Mouse (Mus musculus) hindbrain, embryonic 15.5 days (tissue): ENCODE results near the gene Pprc1. TPM values are rescaled to one million over a fixed set of nuclear protein-coding genes. Genes with fewer than 3 reads are reported as not detected.

Source experiments
- ATAC-seq: fragments of 200-750 bp; cut with Nextera tagmentation; 2 replicates; pipeline ENCODE4 v1.8.0; 2017; ENCODE audit warnings: low read depth, moderate number of reproducible peaks, moderate TSS enrichment; ENCODE audit not compliant: low FRiP score
- H3K27ac ChIP-seq: fragments of 300-500 bp; sonication (generic); replicated peaks from 2 replicates; pipeline ENCODE4 v1.5.1; 2015; ENCODE audit warnings: mild to moderate bottlenecking, inconsistent platforms
- H3K27me3 ChIP-seq: fragments of 300-500 bp; sonication (generic); 2 replicates; pipeline ENCODE4 v1.6.1; 2015; ENCODE audit warnings: control low read depth, inconsistent platforms
- H3K36me3 ChIP-seq: fragments of 300-500 bp; sonication (generic); 2 replicates; pipeline ENCODE4 v1.6.1; 2015; ENCODE audit warnings: control low read depth, inconsistent platforms
- H3K4me1 ChIP-seq: fragments of 300-500 bp; sonication (generic); replicated peaks from 2 replicates; pipeline ENCODE4 v1.6.1; 2015; ENCODE audit warnings: control low read depth, inconsistent platforms
- H3K4me2 ChIP-seq: fragments of 300-500 bp; sonication (generic); 2 replicates; pipeline ENCODE4 v1.6.1; 2015; ENCODE audit warnings: moderate library complexity, mild to moderate bottlenecking, inconsistent platforms
- H3K4me3 ChIP-seq: fragments of 300-500 bp; sonication (generic); 2 replicates; pipeline ENCODE4 v1.5.1; 2015; ENCODE audit warnings: mild to moderate bottlenecking, inconsistent platforms
- H3K9ac ChIP-seq: fragments of 300-500 bp; sonication (generic); 2 replicates; pipeline ENCODE4 v1.6.1; 2015; ENCODE audit warnings: inconsistent platforms
- H3K9me3 ChIP-seq: fragments of 300-500 bp; sonication (generic); 2 replicates; pipeline ENCODE4 v1.6.1; 2016; ENCODE audit warnings: control low read depth, inconsistent platforms
- WGBS: fragments of 180-500 bp; shearing (Covaris S2); methylation state at CpG from one replicate; pipeline ENCODE4 v1.1.7; 2015; 5-methylcytosine and 5-hydroxymethylcytosine counted together
- polyA plus RNA-seq: library from polyadenylated mRNA; unstranded; fragments of >200 nt; fragmentation: Nextera tagmentation; extraction: Ambion mirVana; gene quantifications from 2 replicates; pipeline ENCODE4 v1.2.1, GENCODE M21; 2015

Gene Pprc1
- 23.4 and 24.0 TPM in 2 replicates for polyA plus RNA-seq

DNA sequence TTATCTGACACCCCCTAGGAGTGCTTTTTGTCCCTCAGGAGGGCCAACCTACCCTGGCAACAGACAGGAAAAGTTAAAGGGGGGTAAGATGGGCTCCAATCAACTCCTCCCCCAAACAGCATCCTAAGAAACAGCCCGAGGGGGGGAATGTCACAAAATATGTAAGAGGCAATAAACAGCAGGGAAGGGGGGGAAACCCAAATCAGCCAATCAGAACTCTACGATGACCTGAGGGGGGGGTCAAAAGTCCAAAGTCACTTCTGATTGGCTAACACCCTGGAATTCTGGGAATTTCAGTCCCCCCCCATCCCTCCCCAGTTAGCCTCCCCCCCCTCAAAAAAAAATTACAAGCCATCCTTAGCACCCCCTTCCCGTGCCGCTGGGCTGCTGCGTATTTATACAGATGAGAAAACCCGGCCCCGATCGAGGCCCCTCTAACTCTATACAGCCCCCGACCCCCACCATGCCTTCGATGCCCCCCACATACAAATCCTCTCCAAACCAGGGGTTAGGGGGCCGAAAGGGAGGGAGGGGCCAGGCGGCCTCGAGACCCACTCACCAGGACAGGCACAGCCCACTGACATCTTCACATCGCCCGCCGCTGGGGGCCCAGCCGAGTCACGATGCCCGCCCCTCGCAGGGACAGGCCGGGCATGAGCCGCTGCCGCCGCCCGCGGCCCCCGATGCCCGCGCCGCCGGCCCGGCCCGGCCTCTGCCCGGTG lies at the start of gene Pprc1:
TSS of gene Pprc1 (plus strand) at position 616 of the 722 bp plus-strand sequence.
- H3K4me2 ChIP-seq = peak within 1 kb of the TSS; percentile 96
- H3K27ac ChIP-seq = peak within 1 kb of the TSS; percentile 98
- peak within 1 kb of the TSS; percentile 98 for H3K9ac ChIP-seq
- H3K36me3 ChIP-seq = no peaks in the 10 kb centered on the region
- H3K27me3 ChIP-seq = no peaks in the 10 kb centered on the region
- no peaks in the 10 kb centered on the region for H3K9me3 ChIP-seq
- under 1% methylated on average over 29 of the region's 34 CpGs for WGBS
- H3K4me1 ChIP-seq = peaks cover 66% of the 10 kb centered on the region
- H3K4me3 ChIP-seq = peak within 1 kb of the TSS; percentile 98
- no peak for ATAC-seq

DNA sequence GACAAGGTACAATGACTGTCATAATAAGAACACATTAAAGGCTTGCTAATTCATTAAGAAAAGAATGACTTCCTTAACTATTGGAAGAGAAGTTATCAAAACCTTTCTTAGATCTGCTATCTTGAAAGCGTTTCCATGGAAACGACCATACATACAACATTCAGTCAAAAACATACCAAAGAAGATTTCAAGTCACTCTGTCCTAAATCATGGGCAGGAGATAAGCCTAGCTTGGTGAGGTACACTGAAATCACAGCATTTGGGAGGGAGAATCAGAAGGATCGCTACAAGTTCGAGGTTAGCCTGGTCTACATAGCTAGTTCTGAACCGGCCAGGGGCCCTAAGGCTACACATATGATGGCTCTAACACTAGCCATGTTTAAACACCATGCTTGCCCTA lies 47.3 kb upstream of the Pprc1 start:
- ATAC-seq = no peak
- Histone ChIP-seq H3K27me3 (0 out of 2 replicates have a peak, but pooled peaks cover 9% of the 10 kb centered on the region), H3K27ac (no peak overlapping the region), H3K9me3 (no peaks in the 10 kb centered on the region), H3K36me3 (0 out of 2 replicates have a peak, but pooled peaks cover 4% of the 10 kb centered on the region), H3K4me1 (peaks cover 16% of the 10 kb centered on the region), H3K4me2 (peak overlapping the region; percentile 63), H3K4me3 (peak overlapping the region; percentile 81), H3K9ac (peak overlapping the region; percentile 85; the same call in 1 of the 2 replicates)
- 70% methylated on average over 5 of the region's 5 CpGs for WGBS

DNA sequence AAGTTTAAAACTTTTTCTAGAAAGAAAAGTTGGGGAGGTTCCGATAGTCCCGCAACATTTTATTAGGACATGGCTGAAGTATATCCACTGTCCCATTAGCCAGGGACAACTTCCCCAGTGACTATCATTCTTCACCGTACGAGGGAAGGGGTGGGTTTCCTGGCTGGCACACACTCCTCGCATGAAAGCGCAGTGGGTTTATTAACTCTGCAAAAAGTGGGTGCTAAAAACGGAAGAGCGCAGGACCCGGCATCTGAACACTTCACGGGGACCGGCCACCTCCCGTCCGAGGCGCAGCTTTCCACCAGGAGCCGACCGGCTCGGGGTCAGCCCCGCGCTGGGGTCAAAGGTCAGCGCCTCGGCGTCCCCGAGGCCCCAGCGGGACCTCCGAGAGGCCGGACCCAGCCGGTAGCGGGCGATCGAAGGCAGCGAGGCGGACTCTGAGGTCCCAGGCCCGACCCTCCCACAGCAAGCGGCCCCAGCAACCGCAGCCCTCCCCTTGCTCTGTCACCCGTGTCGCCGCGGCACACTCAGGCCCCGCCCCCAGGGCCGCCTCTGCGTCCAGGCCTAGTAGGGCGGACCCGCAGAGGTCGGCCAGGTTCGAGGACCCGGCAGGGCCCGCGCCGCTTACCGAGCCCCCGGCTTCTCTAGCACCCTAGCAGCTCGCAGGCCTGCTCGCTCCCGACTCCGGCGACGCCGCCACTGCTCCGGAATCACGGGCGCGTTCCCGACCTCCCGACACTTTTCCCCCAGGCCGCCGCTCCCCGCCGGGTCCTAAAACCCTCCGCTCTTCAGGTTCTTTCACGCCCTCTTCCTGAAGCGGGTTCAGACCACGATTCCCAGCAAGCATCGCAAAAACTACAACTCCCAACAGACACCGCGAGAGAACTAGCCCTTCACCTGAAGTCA lies 46.6 kb upstream of the Pprc1 start, which contains the start of gene Armh3:
TSS of gene Armh3 (minus strand) at position 704 of the 909 bp plus-strand sequence.
- peak within 1 kb of the TSS; percentile 81 for H3K4me3 ChIP-seq
- peak within 1 kb of the TSS; percentile 94 for H3K27ac ChIP-seq
- WGBS = 1% methylated on average over 47 of the region's 76 CpGs
- H3K27me3 ChIP-seq = 0 out of 2 replicates have a peak, but pooled peaks cover 10% of the 10 kb centered on the region
- H3K9me3 ChIP-seq = no peaks in the 10 kb centered on the region
- H3K36me3 ChIP-seq = 0 out of 2 replicates have a peak, but pooled peaks cover 4% of the 10 kb centered on the region
- peak within 1 kb of the TSS; percentile 63 for H3K4me2 ChIP-seq
- peak; percentile 95 for ATAC-seq
- peaks cover 18% of the 10 kb centered on the region for H3K4me1 ChIP-seq
- H3K9ac ChIP-seq = peak within 1 kb of the TSS; percentile 85

DNA sequence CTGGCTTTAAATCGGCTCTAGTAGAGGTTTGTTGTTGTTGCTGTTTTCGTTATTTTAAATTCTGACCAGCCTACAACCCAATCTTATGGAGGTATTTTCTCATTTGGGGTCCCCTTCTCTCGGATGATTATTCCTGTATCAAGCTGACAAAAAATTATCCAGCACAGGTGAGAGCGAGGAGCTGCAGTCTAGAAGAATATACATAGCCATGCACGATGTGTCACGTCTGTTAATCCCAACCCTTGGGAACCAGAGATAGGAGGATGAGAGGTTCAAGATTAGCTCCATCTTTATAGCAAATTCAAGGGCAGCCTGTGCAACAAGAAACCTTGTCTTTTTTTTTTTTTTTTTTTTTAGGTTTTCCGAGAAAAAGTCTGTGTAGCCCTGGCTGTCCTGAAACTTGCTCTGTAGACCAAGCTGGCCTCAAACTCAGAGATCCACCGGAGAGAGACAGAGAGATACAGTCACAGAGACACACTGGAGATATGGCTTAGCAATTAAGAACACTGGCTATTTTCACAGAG lies 45.9 kb upstream of the Pprc1 start:
- Histone ChIP-seq H3K4me1 (peaks cover 25% of the 10 kb centered on the region), H3K36me3 (0 out of 2 replicates have a peak, but pooled peaks cover 4% of the 10 kb centered on the region), H3K4me3 (peak overlapping the region; percentile 81), H3K4me2 (peak overlapping the region; percentile 63), H3K9ac (peak overlapping the region; percentile 85), H3K27ac (peak overlapping the region; percentile 74), H3K27me3 (0 out of 2 replicates have a peak, but pooled peaks cover 10% of the 10 kb centered on the region), H3K9me3 (no peaks in the 10 kb centered on the region)
- WGBS = 10% methylated on average over 8 of the region's 8 CpGs
- peak; percentile 46; the same call in 1 of the 2 replicates for ATAC-seq

DNA sequence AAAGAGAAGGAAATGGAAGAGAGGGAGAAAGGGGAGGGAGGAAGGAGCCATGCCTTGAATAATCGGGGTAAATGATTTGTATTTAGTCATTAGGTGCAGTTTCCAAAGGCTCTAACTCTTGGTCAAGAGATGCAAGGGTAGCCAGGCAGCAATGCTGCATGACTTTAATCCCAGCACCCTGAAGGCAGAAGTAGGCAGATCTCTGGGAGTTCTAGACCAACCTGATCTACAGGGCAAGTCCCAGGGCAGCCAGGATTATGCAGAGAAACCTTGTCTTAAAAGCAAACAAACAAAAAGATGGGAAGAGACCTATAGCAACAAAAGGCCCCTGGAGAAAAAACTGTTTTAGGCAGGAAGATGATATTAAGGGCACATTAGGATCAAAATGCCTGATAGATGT lies 45.3 kb upstream of the Pprc1 start:
- Histone ChIP-seq H3K4me2 (peak overlapping the region; percentile 63; the same call in 1 of the 2 replicates), H3K9ac (no peak overlapping the region)
- no peak for ATAC-seq

DNA sequence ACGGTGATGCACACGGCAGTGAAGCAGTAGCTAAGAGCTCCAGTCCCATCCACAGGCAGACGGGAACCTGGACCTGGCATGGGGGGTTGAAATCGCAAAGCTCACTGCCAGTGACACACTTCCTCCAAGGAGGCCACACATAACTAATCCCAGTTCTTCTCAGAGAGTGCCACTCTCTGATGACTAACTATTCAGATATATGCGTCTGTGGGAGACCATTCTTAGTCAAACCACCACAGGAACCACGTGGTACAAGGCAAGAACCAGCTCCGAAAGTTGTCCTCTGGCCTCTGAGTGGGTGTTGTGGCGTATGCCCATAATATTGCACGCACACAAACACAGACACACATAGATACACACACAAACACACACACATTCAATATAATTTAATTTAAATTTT lies 42.4 kb upstream of the Pprc1 start:
- Histone ChIP-seq H3K27ac (no peak overlapping the region), H3K4me2 (no peak overlapping the region), H3K27me3 (0 out of 2 replicates have a peak, but pooled peaks cover 10% of the 10 kb centered on the region), H3K9ac (no peak overlapping the region), H3K9me3 (no peaks in the 10 kb centered on the region), H3K36me3 (no peaks in the 10 kb centered on the region), H3K4me1 (peaks cover 25% of the 10 kb centered on the region), H3K4me3 (no peak overlapping the region)
- 79% methylated on average over 9 of the region's 9 CpGs for WGBS
- ATAC-seq = no peak

More for the DNA sequence above, 45.3 kb upstream of the Pprc1 start:
- no peak overlapping the region for H3K4me3 ChIP-seq
- 0 out of 2 replicates have a peak, but pooled peaks cover 4% of the 10 kb centered on the region for H3K36me3 ChIP-seq
- no peak overlapping the region for H3K27ac ChIP-seq
- 67% methylated on average over 1 of the region's 1 CpGs for WGBS
- 0 out of 2 replicates have a peak, but pooled peaks cover 10% of the 10 kb centered on the region for H3K27me3 ChIP-seq
- peaks cover 31% of the 10 kb centered on the region for H3K4me1 ChIP-seq
- no peaks in the 10 kb centered on the region for H3K9me3 ChIP-seq

DNA sequence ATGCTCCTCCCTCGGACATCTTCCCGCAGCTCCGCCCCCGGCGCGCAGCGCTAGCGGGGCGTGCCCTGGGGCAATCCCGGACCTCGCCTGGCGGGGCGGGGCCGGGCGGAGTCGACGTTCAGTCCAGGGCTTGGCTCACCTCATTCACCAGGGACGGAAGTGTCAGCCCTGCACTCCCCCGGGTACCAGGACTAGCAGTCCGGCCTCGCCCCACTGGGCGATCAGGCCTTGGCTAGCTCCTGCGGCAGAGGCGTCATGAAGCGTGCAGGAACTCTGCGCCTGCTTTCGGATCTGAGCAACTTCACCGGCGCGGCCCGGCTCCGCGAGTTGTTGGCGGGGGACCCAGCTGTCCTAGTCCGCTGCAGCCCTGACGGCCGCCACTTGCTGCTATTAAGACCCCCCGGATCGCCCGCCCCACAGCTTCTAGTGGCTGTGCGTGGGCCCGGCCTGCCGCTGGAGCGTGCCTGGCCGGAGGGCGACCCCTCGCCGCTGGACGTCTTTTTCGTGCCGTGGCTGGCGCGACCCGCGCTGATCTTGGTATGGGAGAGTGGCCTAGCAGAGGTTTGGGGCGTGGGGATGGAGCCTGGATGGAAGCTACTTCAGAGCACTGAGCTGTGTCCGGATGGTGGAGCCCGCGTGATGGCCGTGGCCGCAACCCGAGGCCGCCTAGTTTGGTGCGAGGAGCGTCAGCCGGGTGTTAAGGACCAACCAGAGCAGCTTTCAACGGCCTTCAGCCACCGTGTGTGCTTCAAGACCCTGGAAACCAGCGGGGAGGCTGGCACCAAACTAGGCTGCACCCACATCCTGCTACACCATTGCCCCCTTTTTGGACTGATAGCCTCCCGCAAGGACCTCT lies 41.1 kb upstream of the Pprc1 start, which contains the start of gene Hps6:
TSS of gene Hps6 (plus strand) at position 138 of the 856 bp plus-strand sequence.
- peak within 1 kb of the TSS; percentile 52 for H3K4me3 ChIP-seq
- peaks cover 21% of the 10 kb centered on the region for H3K4me1 ChIP-seq
- H3K9ac ChIP-seq = peak within 1 kb of the TSS; percentile 51
- peak within 1 kb of the TSS; percentile 95 for H3K4me2 ChIP-seq
- peak; percentile 62 for ATAC-seq
- no peak within 1 kb of the TSS for H3K27ac ChIP-seq
- 1% methylated on average over 69 of the region's 70 CpGs for WGBS
- no peaks in the 10 kb centered on the region for H3K36me3 ChIP-seq
- 0 out of 2 replicates have a peak, but pooled peaks cover 10% of the 10 kb centered on the region for H3K27me3 ChIP-seq
- H3K9me3 ChIP-seq = no peaks in the 10 kb centered on the region

DNA sequence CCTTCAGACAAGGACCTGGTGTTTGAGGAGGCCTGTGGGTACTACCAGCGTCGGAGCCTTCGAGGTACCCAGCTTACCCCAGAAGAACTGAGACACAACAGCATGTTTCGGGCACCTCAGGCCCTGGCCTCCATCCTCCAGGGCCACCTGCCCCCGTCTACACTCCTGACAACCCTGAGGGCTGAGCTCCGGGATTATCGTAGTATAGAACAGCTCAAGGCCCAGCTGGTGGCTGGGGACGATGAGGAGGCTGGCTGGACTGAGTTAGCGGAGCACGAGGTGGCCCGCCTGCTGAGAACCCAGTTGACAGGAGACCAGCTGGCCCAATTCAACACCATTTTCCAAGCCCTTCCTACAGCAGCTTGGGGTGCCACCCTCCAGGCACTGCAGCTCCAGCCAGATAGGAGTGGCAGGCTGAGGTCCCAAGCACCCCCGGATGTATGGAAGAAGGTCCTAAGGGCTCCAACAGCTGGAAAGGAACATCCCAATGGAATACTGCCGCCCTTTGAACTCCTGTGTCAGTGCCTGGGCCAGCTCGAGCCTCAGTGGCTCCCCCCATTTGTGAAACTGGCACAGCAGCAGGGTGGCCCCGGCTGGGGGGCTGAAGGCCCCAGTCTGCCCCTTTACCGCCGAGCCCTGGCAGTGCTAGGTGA lies 39.7 kb upstream of the Pprc1 start:
- no peak for ATAC-seq
- Histone ChIP-seq H3K27ac (no peak overlapping the region), H3K9me3 (no peaks in the 10 kb centered on the region), H3K4me2 (no peak overlapping the region), H3K9ac (no peak overlapping the region), H3K36me3 (no peaks in the 10 kb centered on the region), H3K4me1 (peaks cover 15% of the 10 kb centered on the region), H3K4me3 (no peak overlapping the region), H3K27me3 (0 out of 2 replicates have a peak, but pooled peaks cover 4% of the 10 kb centered on the region)
- WGBS = 66% methylated on average over 17 of the region's 17 CpGs

DNA sequence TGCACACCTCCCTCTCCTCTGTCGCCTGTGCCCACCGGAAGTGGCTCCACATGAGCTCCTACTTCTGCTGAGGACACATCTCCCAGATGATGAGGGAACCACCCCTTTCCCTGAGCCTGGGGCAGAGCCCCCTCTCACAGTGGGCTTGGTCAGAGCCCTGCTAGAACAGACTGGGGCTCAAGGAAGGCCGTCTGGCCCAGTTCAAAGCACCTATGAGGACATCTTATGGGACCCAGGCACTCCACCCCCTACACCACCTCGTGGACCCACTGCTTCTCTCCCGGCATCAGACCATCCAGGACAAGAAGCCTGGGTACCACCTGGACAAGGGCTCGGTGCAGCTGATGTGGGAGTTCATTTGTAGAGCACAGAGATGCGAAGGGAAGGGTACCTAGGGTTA lies 39.0 kb upstream of the Pprc1 start:
- peaks cover 15% of the 10 kb centered on the region for H3K4me1 ChIP-seq
- no peaks in the 10 kb centered on the region for H3K36me3 ChIP-seq
- no peak overlapping the region for H3K4me3 ChIP-seq
- H3K9me3 ChIP-seq = no peaks in the 10 kb centered on the region
- H3K4me2 ChIP-seq = no peak overlapping the region
- H3K27me3 ChIP-seq = 0 out of 2 replicates have a peak, but pooled peaks cover 4% of the 10 kb centered on the region
- 90% methylated on average over 7 of the region's 7 CpGs for WGBS
- no peak overlapping the region for H3K9ac ChIP-seq
- no peak overlapping the region for H3K27ac ChIP-seq
- ATAC-seq = no peak

DNA sequence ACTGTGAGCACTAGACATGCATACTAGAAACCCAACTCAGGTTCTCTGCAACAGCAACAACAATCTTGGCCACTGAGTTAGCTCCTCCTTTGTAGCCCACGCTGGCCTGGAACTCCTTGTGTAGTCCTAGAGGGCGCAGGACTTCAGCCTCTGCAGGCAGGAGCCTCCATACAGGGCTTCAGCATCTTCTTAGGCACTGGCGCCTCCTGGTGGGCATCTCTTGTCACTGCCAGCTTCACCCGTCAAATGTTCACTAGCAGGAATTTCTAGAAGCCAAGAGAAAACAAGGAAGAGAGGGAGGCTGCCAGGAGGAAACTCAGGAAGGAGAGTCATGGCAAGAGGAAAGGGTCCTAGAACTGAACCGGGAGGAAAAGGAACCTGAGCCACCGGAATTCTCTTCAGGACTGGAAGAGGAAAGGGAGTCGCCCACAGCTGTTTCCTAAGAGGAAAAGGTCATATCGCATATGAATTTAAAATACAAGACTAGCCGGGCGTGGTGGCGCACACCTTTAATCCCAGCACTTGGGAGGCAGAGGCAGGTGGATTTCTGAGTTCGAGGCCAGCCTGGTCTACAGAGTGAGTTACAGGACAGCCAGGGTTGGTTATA lies 30.0 kb upstream of the Pprc1 start:
- Histone ChIP-seq H3K9ac (no peak overlapping the region), H3K27ac (no peak overlapping the region), H3K27me3 (no peaks in the 10 kb centered on the region), H3K36me3 (no peaks in the 10 kb centered on the region), H3K4me2 (no peak overlapping the region), H3K9me3 (no peaks in the 10 kb centered on the region), H3K4me1 (no peaks in the 10 kb centered on the region), H3K4me3 (no peak overlapping the region)
- ATAC-seq = peak; percentile 76; the same call in 1 of the 2 replicates
- WGBS = 41% methylated on average over 12 of the region's 12 CpGs
